Mouse (Mus musculus) midbrain, embryonic 14.5 days (tissue): ENCODE measurements around the gene P3h4. TPM values are rescaled to one million over a fixed set of nuclear protein-coding genes. Genes with fewer than 3 reads are reported as not detected.

Experiments
- ATAC-seq: fragments of 200-750 bp; cut with Nextera tagmentation; 2 replicates; pipeline ENCODE4 v1.8.0; 2017; ENCODE audit warnings: moderate number of reproducible peaks, moderate library complexity; ENCODE audit not compliant: low FRiP score, low TSS enrichment
- DNase-seq: peaks from one replicate; pipeline ENCODE4 v3.0.0-alpha.2; 2015
- H3K27ac ChIP-seq: fragments of 300-500 bp; sonication (generic); replicated peaks from 2 replicates; pipeline ENCODE4 v1.5.1; 2014; ENCODE audit warnings: mild to moderate bottlenecking, low read depth, low read length, moderate library complexity
- H3K27me3 ChIP-seq: fragments of 300-500 bp; sonication (generic); 2 replicates; pipeline ENCODE4 v1.6.1; 2014; ENCODE audit warnings: low read length, control low read depth, mixed read lengths; ENCODE audit not compliant: control insufficient read depth, insufficient read depth
- H3K36me3 ChIP-seq: fragments of 300-500 bp; sonication (generic); 2 replicates; pipeline ENCODE4 v1.6.1; 2014; ENCODE audit warnings: low read length, control low read depth; ENCODE audit not compliant: control insufficient read depth, insufficient read depth
- H3K4me1 ChIP-seq: fragments of 300-500 bp; sonication (generic); 2 replicates; pipeline ENCODE4 v1.6.1; 2014; ENCODE audit warnings: mild to moderate bottlenecking, antibody characterized with exemption, low read length, control low read depth; ENCODE audit not compliant: control insufficient read depth, insufficient read depth
- H3K4me2 ChIP-seq: fragments of 300-500 bp; sonication (generic); 2 replicates; pipeline ENCODE4 v1.6.1; 2014; ENCODE audit warnings: mild to moderate bottlenecking, low read length, moderate library complexity
- H3K4me3 ChIP-seq: fragments of 300-500 bp; sonication (generic); replicated peaks from 2 replicates; pipeline ENCODE4 v1.5.1; 2014; ENCODE audit warnings: low read depth, low read length
- H3K9ac ChIP-seq: fragments of 300-500 bp; sonication (generic); replicated peaks from 2 replicates; pipeline ENCODE4 v1.6.1; 2014; ENCODE audit warnings: mild to moderate bottlenecking, low read length, moderate library complexity
- H3K9me3 ChIP-seq: fragments of 300-500 bp; sonication (generic); 2 replicates; pipeline ENCODE4 v1.6.1; 2016; ENCODE audit warnings: low read length, control low read depth, mixed read lengths; ENCODE audit not compliant: control insufficient read depth
- WGBS: fragments of 180-500 bp; shearing (Covaris S2); extraction: QIAGEN DNeasy Blood & Tissue Kit; methylation state at CpG from one replicate; pipeline ENCODE4 v1.1.7; 2014; 5-methylcytosine and 5-hydroxymethylcytosine counted together
- polyA plus RNA-seq: library from polyadenylated mRNA; unstranded; fragments of >200 nt; fragmentation: Nextera tagmentation; extraction: Ambion mirVana; gene quantifications from 2 replicates; pipeline ENCODE4 v1.2.1, GENCODE M21; 2014

Gene P3h4
- polyA plus RNA-seq, 1 experiment from 2014 or later: 16.4 TPM

GRCm38 (mm10) chr11:100391884-100392345, 22.7 kb downstream of the P3h4 start:
- DNase-seq (no peak), ATAC-seq (no peak)
- H3K9ac ChIP-seq: no peak overlapping the region
- no peaks in the 10 kb centered on the region for H3K36me3 ChIP-seq
- 70% methylated on average over 7 of the region's 7 CpGs for WGBS
- no peak overlapping the region for H3K4me3 ChIP-seq
- H3K4me2 ChIP-seq: no peak overlapping the region
- H3K27me3 ChIP-seq: no peaks in the 10 kb centered on the region
- no peak overlapping the region for H3K27ac ChIP-seq
- H3K9me3 ChIP-seq: no peaks in the 10 kb centered on the region
- peaks cover 19% of the 10 kb centered on the region for H3K4me1 ChIP-seq

GRCm38 (mm10) chr11:100391081-100391883, 23.4 kb downstream of the P3h4 start:
- peaks cover 15% of the 10 kb centered on the region for H3K4me1 ChIP-seq
- H3K4me3 ChIP-seq: no peak overlapping the region
- H3K9ac ChIP-seq: no peak overlapping the region
- 67% methylated on average over 9 of the region's 9 CpGs for WGBS
- H3K27ac ChIP-seq: no peak overlapping the region
- H3K4me2 ChIP-seq: no peak overlapping the region
- 0 out of 2 replicates have a peak, but pooled peaks cover 4% of the 10 kb centered on the region for H3K36me3 ChIP-seq
- DNase-seq: peak; percentile 44
- H3K27me3 ChIP-seq: no peaks in the 10 kb centered on the region
- no peaks in the 10 kb centered on the region for H3K9me3 ChIP-seq
- ATAC-seq: no peak

- H3K9ac ChIP-seq: no peak overlapping the region
- H3K27ac ChIP-seq: no peak overlapping the region
- no peak overlapping the region for H3K4me2 ChIP-seq
- peaks cover 15% of the 10 kb centered on the region for H3K36me3 ChIP-seq
- no peaks in the 10 kb centered on the region for H3K9me3 ChIP-seq
- H3K4me1 ChIP-seq: peaks cover 2% of the 10 kb centered on the region; the same call in 1 of the 2 replicates
- WGBS: 38% methylated on average over 8 of the region's 8 CpGs
- H3K4me3 ChIP-seq: no peak overlapping the region
- ATAC-seq: no peak
- DNase-seq: no peak
- no peaks in the 10 kb centered on the region for H3K27me3 ChIP-seq
Observed at GRCm38 (mm10) chr11:100389931-100390445, 24.6 kb downstream of the P3h4 start.

DNA sequence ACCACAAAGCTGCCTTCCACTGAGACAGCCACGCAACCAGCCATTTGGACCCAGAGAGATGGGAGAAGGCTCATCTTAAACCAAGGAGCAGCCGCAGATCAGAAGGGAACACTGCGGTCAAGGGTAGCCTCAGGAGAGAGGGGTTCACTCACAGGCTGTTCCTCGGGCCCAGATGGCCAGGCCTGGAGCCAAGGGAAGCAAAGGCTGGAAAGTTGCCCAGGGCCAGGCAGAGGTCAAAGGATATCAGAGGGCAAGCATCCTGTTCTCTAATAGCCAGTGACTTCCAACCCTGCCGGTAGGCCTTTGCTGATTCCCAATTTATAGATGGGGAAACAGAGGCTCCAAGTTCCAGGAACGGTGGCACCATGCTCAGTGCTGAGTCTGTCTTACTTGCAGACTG, 26.0 kb downstream of the P3h4 start:
- no peaks in the 10 kb centered on the region for H3K9me3 ChIP-seq
- ATAC-seq: no peak
- no peak overlapping the region for H3K27ac ChIP-seq
- no peak for DNase-seq
- no peaks in the 10 kb centered on the region for H3K27me3 ChIP-seq
- H3K4me2 ChIP-seq: no peak overlapping the region
- no peak overlapping the region for H3K9ac ChIP-seq
- peaks cover 29% of the 10 kb centered on the region for H3K36me3 ChIP-seq
- 93% methylated on average over 6 of the region's 6 CpGs for WGBS
- no peak overlapping the region for H3K4me3 ChIP-seq
- H3K4me1 ChIP-seq: no peaks in the 10 kb centered on the region; the same call in 1 of the 2 replicates

- Histone ChIP-seq H3K27me3 (no peaks in the 10 kb centered on the region), H3K4me1 (no peaks in the 10 kb centered on the region; the same call in 1 of the 2 replicates), H3K4me2 (no peak overlapping the region), H3K36me3 (peaks cover 37% of the 10 kb centered on the region), H3K4me3 (no peak overlapping the region), H3K9ac (no peak overlapping the region), H3K9me3 (no peaks in the 10 kb centered on the region), H3K27ac (no peak overlapping the region)
- 66% methylated on average over 14 of the region's 14 CpGs for WGBS
- DNase-seq (no peak), ATAC-seq (no peak)
Observed at GRCm38 (mm10) chr11:100387589-100388375, 26.9 kb downstream of the P3h4 start.

- no peak overlapping the region for H3K9ac ChIP-seq
- peaks cover 43% of the 10 kb centered on the region for H3K36me3 ChIP-seq
- H3K9me3 ChIP-seq: no peaks in the 10 kb centered on the region
- ATAC-seq (no peak), DNase-seq (no peak)
- H3K4me3 ChIP-seq: no peak overlapping the region
- no peak overlapping the region for H3K27ac ChIP-seq
- WGBS: 93% methylated on average over 6 of the region's 6 CpGs
- no peaks in the 10 kb centered on the region; the same call in 1 of the 2 replicates for H3K4me1 ChIP-seq
- H3K27me3 ChIP-seq: no peaks in the 10 kb centered on the region
- no peak overlapping the region for H3K4me2 ChIP-seq
Observed at GRCm38 (mm10) chr11:100387111-100387510, 27.5 kb downstream of the P3h4 start.

DNA sequence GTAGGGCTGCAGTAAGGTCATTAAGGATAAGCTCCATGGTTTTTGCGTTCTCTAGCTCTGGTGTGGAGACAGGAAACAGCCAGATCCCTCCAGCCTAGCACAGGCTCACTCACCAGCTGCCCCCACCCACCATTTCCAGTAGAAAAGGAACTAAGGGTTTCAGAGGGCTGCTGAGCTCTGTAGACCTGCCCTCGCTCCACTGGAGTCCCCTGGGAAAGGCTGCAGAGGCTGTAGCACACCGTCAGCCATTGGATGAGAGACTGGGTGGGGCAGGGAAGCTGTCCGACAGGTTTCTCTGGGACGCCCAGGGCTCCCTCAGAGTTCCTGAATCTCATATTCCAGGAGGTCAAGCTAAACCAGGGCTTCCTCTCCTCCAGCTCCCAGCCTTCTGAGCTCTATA, 28.1 kb downstream of the P3h4 start:
- Histone ChIP-seq H3K4me1 (no peaks in the 10 kb centered on the region; the same call in 1 of the 2 replicates), H3K9ac (no peak overlapping the region), H3K4me2 (no peak overlapping the region), H3K4me3 (no peak overlapping the region), H3K36me3 (peaks cover 49% of the 10 kb centered on the region), H3K9me3 (no peaks in the 10 kb centered on the region), H3K27me3 (no peaks in the 10 kb centered on the region), H3K27ac (no peak overlapping the region)
- 45% methylated on average over 5 of the region's 5 CpGs for WGBS
- no peak for ATAC-seq
- DNase-seq: no peak

DNA sequence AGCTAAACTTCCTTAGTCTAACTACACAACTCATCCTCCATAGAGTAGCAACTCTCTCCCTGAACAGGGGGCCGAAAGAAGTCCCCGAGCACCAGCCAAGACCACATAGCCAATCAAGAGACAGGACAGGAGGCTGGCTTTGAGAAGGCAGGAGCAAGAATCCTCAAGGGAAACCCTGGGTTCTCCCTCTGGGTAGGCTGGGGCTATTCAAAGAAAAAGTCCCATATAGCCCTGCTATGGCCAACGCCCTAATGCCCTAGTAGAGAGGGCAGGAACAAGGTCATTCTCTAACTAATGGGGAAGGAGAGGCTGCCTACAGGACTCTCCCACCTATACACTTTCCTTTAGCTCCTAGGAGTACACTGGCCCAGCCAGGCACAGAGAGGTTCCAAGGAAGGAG, 29.6 kb downstream of the P3h4 start:
- Histone ChIP-seq H3K4me2 (no peak overlapping the region), H3K27ac (no peak overlapping the region), H3K36me3 (peaks cover 63% of the 10 kb centered on the region), H3K4me1 (no peaks in the 10 kb centered on the region), H3K9me3 (no peaks in the 10 kb centered on the region), H3K9ac (no peak overlapping the region), H3K4me3 (no peak overlapping the region), H3K27me3 (no peaks in the 10 kb centered on the region)
- 84% methylated on average over 3 of the region's 3 CpGs for WGBS
- no peak for ATAC-seq
- DNase-seq: no peak
